Mouse (Mus musculus): ENCODE data around the gene Olfr47. TPM values are rescaled to one million over a fixed set of nuclear protein-coding genes. Genes with fewer than 3 reads are reported as not detected.

Olfr47 gene
- polyA plus RNA-seq, 1 experiment = not detected

- no peaks in the 10 kb centered on the region for H3K4me1 ChIP-seq (ENCODE audit: control insufficient read depth, insufficient read depth, insufficient read length, low read length)
- no peaks in the 10 kb centered on the region for H3K36me3 ChIP-seq (ENCODE audit: control insufficient read depth, insufficient read depth, low read length)
- TF ChIP-seq POLR2A (IDR thresholded peaks at IDR 0.05; ENCODE audit: low read depth, low read length) (no peak), CTCF (IDR thresholded peaks at IDR 0.05; ENCODE audit: extremely low read depth, insufficient read length, insufficient replicate concordance, low read depth, low read length) (no peak)
- no peak overlapping the region for H3K27ac ChIP-seq (ENCODE audit: insufficient read depth, low read depth, low read length)
- no peaks in the 10 kb centered on the region for H3K27me3 ChIP-seq (ENCODE audit: control insufficient read depth, insufficient read depth, low read length)
- no peak overlapping the region for H3K4me3 ChIP-seq (ENCODE audit: low read depth, low read length)
- 51% methylated on average over 3 of the region's 3 CpGs for WGBS
Observed at GRCm38 (mm10) chr6:43247396-43247795, 16.1 kb downstream of the Olfr47 start.

- H3K4me1 ChIP-seq (ENCODE audit: control insufficient read depth, insufficient read depth, insufficient read length, low read length) = no peaks in the 10 kb centered on the region
- WGBS = 70% methylated on average over 1 of the region's 1 CpGs
- no peak for TF ChIP-seq POLR2A (IDR thresholded peaks at IDR 0.05; ENCODE audit: low read depth, low read length)
- TF ChIP-seq CTCF (IDR thresholded peaks at IDR 0.05; ENCODE audit: extremely low read depth, insufficient read length, insufficient replicate concordance, low read depth, low read length) = no peak
- H3K27me3 ChIP-seq (ENCODE audit: control insufficient read depth, insufficient read depth, low read length) = no peaks in the 10 kb centered on the region
- no peak overlapping the region for H3K27ac ChIP-seq (ENCODE audit: insufficient read depth, low read depth, low read length)
- H3K4me3 ChIP-seq (ENCODE audit: low read depth, low read length) = no peak overlapping the region
- H3K36me3 ChIP-seq (ENCODE audit: control insufficient read depth, insufficient read depth, low read length) = no peaks in the 10 kb centered on the region
Observed at GRCm38 (mm10) chr6:43252994-43253393, 21.7 kb downstream of the Olfr47 start.

GRCm38 (mm10) chr6:43254193-43254926 is 23.0 kb downstream of the Olfr47 start:
- 61% methylated on average over 7 of the region's 7 CpGs for WGBS
- no peaks in the 10 kb centered on the region for H3K27me3 ChIP-seq (ENCODE audit: control insufficient read depth, insufficient read depth, low read length)
- H3K36me3 ChIP-seq (ENCODE audit: control insufficient read depth, insufficient read depth, low read length) = no peaks in the 10 kb centered on the region
- no peak overlapping the region for H3K27ac ChIP-seq (ENCODE audit: insufficient read depth, low read depth, low read length)
- H3K4me3 ChIP-seq (ENCODE audit: low read depth, low read length) = no peak overlapping the region
- no peaks in the 10 kb centered on the region for H3K4me1 ChIP-seq (ENCODE audit: control insufficient read depth, insufficient read depth, insufficient read length, low read length)
- no peak for TF ChIP-seq CTCF (IDR thresholded peaks at IDR 0.05; ENCODE audit: extremely low read depth, insufficient read length, insufficient replicate concordance, low read depth, low read length)
- TF ChIP-seq POLR2A (IDR thresholded peaks at IDR 0.05; ENCODE audit: low read depth, low read length) = no peak

- TF ChIP-seq POLR2A (IDR thresholded peaks at IDR 0.05; ENCODE audit: low read depth, low read length) (no peak), CTCF (IDR thresholded peaks at IDR 0.05; ENCODE audit: extremely low read depth, insufficient read length, insufficient replicate concordance, low read depth, low read length) (no peak)
Observed at GRCm38 (mm10) chr6:43260756-43261155, 29.4 kb downstream of the Olfr47 start.

GRCm38 (mm10) chr6:43265363-43266041 is 34.2 kb downstream of the Olfr47 start, which contains the start of gene Arhgef5:
Arhgef5 (plus strand) TSS chr6:43265582.
- Histone ChIP-seq H3K4me3 (ENCODE audit: low read depth, low read length) (peak within 1 kb of the TSS; percentile 85), H3K27me3 (ENCODE audit: control insufficient read depth, insufficient read depth, low read length) (no peaks in the 10 kb centered on the region), H3K36me3 (ENCODE audit: control insufficient read depth, insufficient read depth, low read length) (no peaks in the 10 kb centered on the region), H3K27ac (ENCODE audit: insufficient read depth, low read depth, low read length) (peak within 1 kb of the TSS; percentile 81), H3K4me1 (ENCODE audit: control insufficient read depth, insufficient read depth, insufficient read length, low read length) (peaks cover 6% of the 10 kb centered on the region; the same call in 1 of the 2 replicates)
- TF ChIP-seq POLR2A (IDR thresholded peaks at IDR 0.05; ENCODE audit: low read depth, low read length) = peak; percentile 83
- TF ChIP-seq CTCF (IDR thresholded peaks at IDR 0.05; ENCODE audit: extremely low read depth, insufficient read length, insufficient replicate concordance, low read depth, low read length) = no peak
- WGBS = 1% methylated on average over 48 of the region's 48 CpGs

More at GRCm38 (mm10) chr6:43260756-43261155, 29.4 kb downstream of the Olfr47 start:
- H3K27ac ChIP-seq (ENCODE audit: insufficient read depth, low read depth, low read length) = no peak overlapping the region
- no peaks in the 10 kb centered on the region for H3K4me1 ChIP-seq (ENCODE audit: control insufficient read depth, insufficient read depth, insufficient read length, low read length)
- no peaks in the 10 kb centered on the region for H3K36me3 ChIP-seq (ENCODE audit: control insufficient read depth, insufficient read depth, low read length)
- WGBS = 9% methylated on average over 2 of the region's 2 CpGs
- no peak overlapping the region for H3K4me3 ChIP-seq (ENCODE audit: low read depth, low read length)
- no peaks in the 10 kb centered on the region for H3K27me3 ChIP-seq (ENCODE audit: control insufficient read depth, insufficient read depth, low read length)

GRCm38 (mm10) chr6:43266356-43266755 is 35.0 kb downstream of the Olfr47 start:
- Histone ChIP-seq H3K27ac (ENCODE audit: insufficient read depth, low read depth, low read length) (peak overlapping the region; percentile 81), H3K4me1 (ENCODE audit: control insufficient read depth, insufficient read depth, insufficient read length, low read length) (peaks cover 10% of the 10 kb centered on the region; the same call in 1 of the 2 replicates), H3K36me3 (ENCODE audit: control insufficient read depth, insufficient read depth, low read length) (no peaks in the 10 kb centered on the region), H3K4me3 (ENCODE audit: low read depth, low read length) (peak overlapping the region; percentile 85), H3K27me3 (ENCODE audit: control insufficient read depth, insufficient read depth, low read length) (no peaks in the 10 kb centered on the region)
- 3% methylated on average over 8 of the region's 8 CpGs for WGBS
- TF ChIP-seq CTCF (IDR thresholded peaks at IDR 0.05; ENCODE audit: extremely low read depth, insufficient read length, insufficient replicate concordance, low read depth, low read length) = peak; percentile 38; the same call in 1 of the 2 replicates
- TF ChIP-seq POLR2A (IDR thresholded peaks at IDR 0.05; ENCODE audit: low read depth, low read length) = no peak

- no peaks in the 10 kb centered on the region for H3K27me3 ChIP-seq (ENCODE audit: control insufficient read depth, insufficient read depth, low read length)
- peaks cover 46% of the 10 kb centered on the region for H3K36me3 ChIP-seq (ENCODE audit: control insufficient read depth, insufficient read depth, low read length)
- peaks cover 6% of the 10 kb centered on the region; the same call in 1 of the 2 replicates for H3K4me1 ChIP-seq (ENCODE audit: control insufficient read depth, insufficient read depth, insufficient read length, low read length)
- no peak overlapping the region for H3K27ac ChIP-seq (ENCODE audit: insufficient read depth, low read depth, low read length)
- H3K4me3 ChIP-seq (ENCODE audit: low read depth, low read length) = no peak overlapping the region
- TF ChIP-seq CTCF (IDR thresholded peaks at IDR 0.05; ENCODE audit: extremely low read depth, insufficient read length, insufficient replicate concordance, low read depth, low read length) (no peak), POLR2A (IDR thresholded peaks at IDR 0.05; ENCODE audit: low read depth, low read length) (no peak)
Observed at GRCm38 (mm10) chr6:43272597-43272996, 41.3 kb downstream of the Olfr47 start.

All from small intestine, adult 2 months (tissue).